Mouse (Mus musculus) forebrain, embryonic 11.5 days (tissue): Measurements from ENCODE around the gene Ppfia4. TPM values are rescaled to one million over a fixed set of nuclear protein-coding genes. Genes with fewer than 3 reads are reported as not detected.

ENCODE experiments used
- polyA plus RNA-seq: library from polyadenylated mRNA; unstranded; fragments of >200 nt; fragmentation: Nextera tagmentation; extraction: Ambion mirVana; gene quantifications from 2 replicates; pipeline ENCODE4 v1.2.1, GENCODE M21; 2014

Ppfia4 gene
- polyA plus RNA-seq, 1 experiment from 2014 or later = 2.5 TPM

Other genes with a start within 250 kb of the Ppfia4 start
- gene Chit1, start 221.7 kb downstream of the Ppfia4 start, polyA plus RNA-seq = not detected in 2 replicates
- 0.27 and 0.65 TPM in 2 replicates for gene Chil1, start 150.8 kb downstream of the Ppfia4 start, polyA plus RNA-seq
- gene Mybph, start 139.5 kb downstream of the Ppfia4 start, polyA plus RNA-seq = not detected in 2 replicates
- 0.59 and 0.84 TPM in 2 replicates for gene Adora1, start 97.5 kb downstream of the Ppfia4 start, polyA plus RNA-seq
- gene Myog, start 42.9 kb downstream of the Ppfia4 start, polyA plus RNA-seq = not detected in 2 replicates
- 133 and 145 TPM in 2 replicates for gene Tmem183a, start 29.1 kb upstream of the Ppfia4 start, polyA plus RNA-seq
- gene 4933406M09Rik, start 53.0 kb upstream of the Ppfia4 start, polyA plus RNA-seq = not detected in 2 replicates
- 24.5 and 25.8 TPM in 2 replicates for gene Cyb5r1, start 72.6 kb upstream of the Ppfia4 start, polyA plus RNA-seq
- gene Adipor1, start 82.5 kb upstream of the Ppfia4 start, polyA plus RNA-seq = 77.0 and 77.8 TPM in 2 replicates
- 34.1 and 36.3 TPM in 2 replicates for gene Klhl12, start 122.6 kb upstream of the Ppfia4 start, polyA plus RNA-seq
- gene Rabif, start 161.7 kb upstream of the Ppfia4 start, polyA plus RNA-seq = 42.7 and 45.3 TPM in 2 replicates
- not detected in 2 replicates for gene Mgat4e, start 216.8 kb upstream of the Ppfia4 start, polyA plus RNA-seq
- 83.9 and 84.4 TPM in 2 replicates for gene Kdm5b, start 227.2 kb upstream of the Ppfia4 start, polyA plus RNA-seq